Mouse (Mus musculus): Measurements from ENCODE around the gene Hoxd10. TPM values are rescaled to one million over a fixed set of nuclear protein-coding genes. Genes with fewer than 3 reads are reported as not detected.

Hoxd10 gene
- polyA plus RNA-seq, 1 experiment from 2014 or later: not detected

DNA sequence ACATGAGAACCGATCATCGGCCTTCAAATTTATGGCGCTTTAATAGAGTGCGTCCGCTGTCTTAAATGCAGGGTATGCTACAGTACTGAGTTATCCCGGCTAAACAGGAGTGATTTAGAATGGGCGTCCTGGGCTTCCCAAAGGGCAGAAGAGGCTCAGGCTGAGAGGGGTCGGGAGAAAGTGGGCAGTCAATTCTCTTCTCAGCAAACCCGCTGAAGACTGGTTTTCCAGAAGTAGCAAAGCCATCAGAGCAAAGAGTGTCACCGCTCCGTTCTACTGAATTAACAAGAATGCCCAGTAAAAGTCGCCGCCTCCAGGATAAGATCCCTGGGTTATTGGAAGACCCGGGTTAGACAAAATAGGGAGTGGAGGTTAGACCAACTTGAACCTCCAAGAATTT lies 48.1 kb downstream of the Hoxd10 start:
- Histone ChIP-seq H3K27me3 (ENCODE audit: control insufficient read depth, insufficient read depth, low read length) (peaks cover 98% of the 10 kb centered on the region), H3K36me3 (ENCODE audit: control insufficient read depth, insufficient read depth, low read length) (no peaks in the 10 kb centered on the region), H3K4me3 (ENCODE audit: low read depth, low read length) (no peak overlapping the region), H3K4me1 (replicated peaks; ENCODE audit: control insufficient read depth, insufficient read depth, low read length) (peaks cover 5% of the 10 kb centered on the region; the same call in 1 of the 2 replicates), H3K4me2 (ENCODE audit: low read depth, low read length, severe bottlenecking) (no peak overlapping the region), H3K9ac (ENCODE audit: low read length) (no peak overlapping the region), H3K9me3 (ENCODE audit: control insufficient read depth, low read length) (no peaks in the 10 kb centered on the region), H3K27ac (ENCODE audit: low read depth, low read length) (no peak overlapping the region)
- 2% methylated on average over 14 of the region's 14 CpGs for WGBS
- no peak for ATAC-seq (replicated peaks; ENCODE audit: low FRiP score)
- no peak for DNase-seq (ENCODE audit: low spot score)

DNA sequence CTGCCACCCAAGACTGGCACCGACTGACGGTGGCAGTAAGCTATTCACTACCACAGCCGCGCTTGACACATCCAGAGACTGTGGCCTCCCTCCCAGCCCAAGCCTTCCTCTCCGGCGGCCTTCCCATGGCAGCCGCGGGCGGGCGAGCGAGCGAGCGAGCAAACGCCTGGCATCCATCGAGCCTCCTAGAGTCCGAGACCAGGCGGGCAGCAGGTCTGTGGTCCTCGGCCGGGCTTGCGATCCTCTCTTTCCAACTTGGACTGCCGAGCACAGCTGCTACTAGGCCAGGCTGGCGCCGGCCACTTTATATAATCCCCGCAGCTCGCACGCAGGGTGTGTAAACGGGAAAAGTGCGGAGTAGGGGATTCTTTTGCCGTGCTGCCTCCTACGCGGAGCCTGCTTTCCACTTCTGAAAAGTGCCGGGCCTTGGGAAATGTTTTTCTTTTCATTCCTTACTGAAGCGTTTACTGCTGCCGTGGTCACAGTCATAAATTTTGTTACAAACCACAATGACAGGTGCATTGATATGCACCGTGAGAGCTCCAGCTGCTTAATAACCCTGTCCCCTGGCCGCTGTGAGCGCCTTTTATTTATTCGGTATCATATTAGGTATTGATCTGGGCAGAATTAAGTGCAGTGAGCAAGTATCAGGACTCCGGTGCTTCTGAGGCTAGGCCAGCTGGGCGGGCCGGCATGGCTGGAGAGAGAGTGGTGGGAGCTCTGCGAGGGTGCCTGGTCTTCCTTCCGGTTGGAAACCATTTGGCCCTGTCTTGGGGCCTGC lies 48.8 kb downstream of the Hoxd10 start:
- Histone ChIP-seq H3K27me3 (ENCODE audit: control insufficient read depth, insufficient read depth, low read length) (peaks cover 98% of the 10 kb centered on the region), H3K9me3 (ENCODE audit: control insufficient read depth, low read length) (no peaks in the 10 kb centered on the region), H3K27ac (ENCODE audit: low read depth, low read length) (no peak overlapping the region), H3K36me3 (ENCODE audit: control insufficient read depth, insufficient read depth, low read length) (no peaks in the 10 kb centered on the region), H3K4me2 (ENCODE audit: low read depth, low read length, severe bottlenecking) (no peak overlapping the region), H3K9ac (ENCODE audit: low read length) (no peak overlapping the region), H3K4me1 (replicated peaks; ENCODE audit: control insufficient read depth, insufficient read depth, low read length) (peaks cover 5% of the 10 kb centered on the region; the same call in 1 of the 2 replicates), H3K4me3 (ENCODE audit: low read depth, low read length) (no peak overlapping the region)
- WGBS: under 1% methylated on average over 43 of the region's 43 CpGs
- DNase-seq (ENCODE audit: low spot score): peak; percentile 64
- no peak for ATAC-seq (replicated peaks; ENCODE audit: low FRiP score)

DNA sequence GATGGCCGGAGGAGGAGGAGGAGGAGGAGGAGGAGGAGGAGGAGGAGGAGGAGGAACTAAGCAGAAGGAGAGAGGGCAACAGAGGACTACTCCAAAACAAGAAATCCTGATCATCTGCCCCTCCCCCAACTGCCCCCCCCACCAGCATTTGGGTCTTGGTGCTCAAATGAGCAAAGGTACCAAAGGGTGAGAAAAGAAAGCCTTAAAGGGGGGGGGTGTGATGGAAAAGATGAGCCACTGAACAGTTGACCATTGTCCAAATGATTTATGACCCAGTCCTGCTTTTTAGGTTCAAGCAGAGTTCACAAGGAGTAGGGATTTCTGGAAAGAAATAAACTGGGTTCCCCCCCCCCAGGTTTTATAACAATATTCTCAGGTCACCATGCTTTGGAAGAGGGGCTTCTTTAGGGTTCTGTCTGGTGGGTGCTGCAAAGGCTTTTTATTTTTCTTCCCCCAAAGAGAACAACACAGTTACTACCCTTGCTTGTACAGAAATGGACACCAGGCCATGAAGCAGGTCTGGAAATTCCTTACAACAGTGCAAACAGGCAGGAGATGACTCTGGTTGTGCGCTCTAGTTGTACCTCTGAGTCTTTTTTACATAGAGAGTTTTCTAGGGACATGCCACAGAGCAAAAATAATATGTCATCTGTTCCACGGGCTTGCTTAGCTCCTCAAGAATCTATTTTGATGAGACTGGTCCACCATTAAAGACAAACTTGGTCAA lies 49.7 kb downstream of the Hoxd10 start:
- Histone ChIP-seq H3K9ac (ENCODE audit: low read length) (no peak overlapping the region), H3K4me1 (replicated peaks; ENCODE audit: control insufficient read depth, insufficient read depth, low read length) (no peaks in the 10 kb centered on the region), H3K4me3 (ENCODE audit: low read depth, low read length) (no peak overlapping the region), H3K9me3 (ENCODE audit: control insufficient read depth, low read length) (no peaks in the 10 kb centered on the region), H3K27ac (ENCODE audit: low read depth, low read length) (no peak overlapping the region), H3K4me2 (ENCODE audit: low read depth, low read length, severe bottlenecking) (no peak overlapping the region), H3K27me3 (ENCODE audit: control insufficient read depth, insufficient read depth, low read length) (peaks cover 98% of the 10 kb centered on the region), H3K36me3 (ENCODE audit: control insufficient read depth, insufficient read depth, low read length) (no peaks in the 10 kb centered on the region)
- peak; percentile 46 for DNase-seq (ENCODE audit: low spot score)
- 24% methylated on average over 2 of the region's 3 CpGs for WGBS
- ATAC-seq (replicated peaks; ENCODE audit: low FRiP score): no peak

GRCm38 (mm10) chr2:74741979-74742277 lies 50.2 kb downstream of the Hoxd10 start:
- ATAC-seq (replicated peaks; ENCODE audit: low FRiP score) (no peak), DNase-seq (ENCODE audit: low spot score) (no peak)
- no peak overlapping the region for H3K27ac ChIP-seq (ENCODE audit: low read depth, low read length)
- no peaks in the 10 kb centered on the region for H3K4me1 ChIP-seq (replicated peaks; ENCODE audit: control insufficient read depth, insufficient read depth, low read length)
- no peak overlapping the region for H3K4me3 ChIP-seq (ENCODE audit: low read depth, low read length)
- no peak overlapping the region for H3K4me2 ChIP-seq (ENCODE audit: low read depth, low read length, severe bottlenecking)
- H3K36me3 ChIP-seq (ENCODE audit: control insufficient read depth, insufficient read depth, low read length): no peaks in the 10 kb centered on the region
- no peak overlapping the region for H3K9ac ChIP-seq (ENCODE audit: low read length)
- peaks cover 98% of the 10 kb centered on the region for H3K27me3 ChIP-seq (ENCODE audit: control insufficient read depth, insufficient read depth, low read length)
- no peaks in the 10 kb centered on the region for H3K9me3 ChIP-seq (ENCODE audit: control insufficient read depth, low read length)

MicroRNAs within 50 kb of the gene (microRNA counts, 519-probe panel; counts per million panel counts)
- 31.2 counts per million for microRNA mmu-miR-10b

Small RNAs within 50 kb of the gene (microRNA-seq; reads per million reads assigned to microRNA genes)
- gene Gm44463 (ENCODE audit: insufficient number of aligned reads): not detected
- gene Mir10b (ENCODE audit: insufficient number of aligned reads): 71.5 reads per million, percentile 30 among the genes with 10 or more reads in this experiment

Other genes with a start within 250 kb of the Hoxd10 start
- gene Lnpk, start 112.5 kb upstream of the Hoxd10 start, polyA plus RNA-seq (2014; fragmentation: Nextera tagmentation; extraction: Ambion mirVana): 46.1 and 46.3 TPM in 2 replicates
- not detected in 2 replicates for gene Evx2, start 32.4 kb upstream of the Hoxd10 start, polyA plus RNA-seq (2014; fragmentation: Nextera tagmentation; extraction: Ambion mirVana)
- gene Hoxd13, start 23.6 kb upstream of the Hoxd10 start, polyA plus RNA-seq (2014; fragmentation: Nextera tagmentation; extraction: Ambion mirVana): not detected in 2 replicates
- gene Hoxd12, start 16.9 kb upstream of the Hoxd10 start, polyA plus RNA-seq (2014; fragmentation: Nextera tagmentation; extraction: Ambion mirVana): not detected in 2 replicates
- gene Hoxd11, start 12.4 kb upstream of the Hoxd10 start, polyA plus RNA-seq (2014; fragmentation: Nextera tagmentation; extraction: Ambion mirVana): not detected in 2 replicates
- not detected in 2 replicates for gene Hoxd9, start 5.8 kb downstream of the Hoxd10 start, polyA plus RNA-seq (2014; fragmentation: Nextera tagmentation; extraction: Ambion mirVana)
- gene Hoxd8, start 12.7 kb downstream of the Hoxd10 start, polyA plus RNA-seq (2014; fragmentation: Nextera tagmentation; extraction: Ambion mirVana): not detected in 2 replicates
- 0.08 and 0.19 TPM in 2 replicates for gene Hoxd3, start 20.0 kb downstream of the Hoxd10 start, polyA plus RNA-seq (2014; fragmentation: Nextera tagmentation; extraction: Ambion mirVana)
- gene Hoxd4, start 20.0 kb downstream of the Hoxd10 start, polyA plus RNA-seq (2014; fragmentation: Nextera tagmentation; extraction: Ambion mirVana): not detected in 2 replicates
- gene Gm28230, start 34.8 kb downstream of the Hoxd10 start, polyA plus RNA-seq (2014; fragmentation: Nextera tagmentation; extraction: Ambion mirVana): not detected in 2 replicates
- not detected in 2 replicates for gene Hoxd1, start 71.1 kb downstream of the Hoxd10 start, polyA plus RNA-seq (2014; fragmentation: Nextera tagmentation; extraction: Ambion mirVana)
- 116 and 125 TPM in 2 replicates for gene Mtx2, start 133.9 kb downstream of the Hoxd10 start, polyA plus RNA-seq (2014; fragmentation: Nextera tagmentation; extraction: Ambion mirVana)

All from forebrain, embryonic 11.5 days (tissue).